Mouse (Mus musculus) heart, adult 2 months (tissue): ENCODE results near the gene Foxf1.

Experiments
- CTCF ChIP-seq: fragments of 200-600 bp; IDR thresholded peaks from 2 replicates; pipeline ENCODE4 v1.8.1; 2022; ENCODE audit warnings: antibody characterized with exemption, mild to moderate bottlenecking, moderate library complexity
- EP300 ChIP-seq: fragments of 200-500 bp; IDR thresholded peaks from 2 replicates; pipeline ENCODE4 v1.6.1; 2011; ENCODE audit warnings: low read depth, low read length, control low read depth; ENCODE audit not compliant: insufficient read depth

- TF ChIP-seq EP300 (no peak), CTCF (no peak)
These were observed 10.7 kb upstream of the Foxf1 start for GRCm38 (mm10) chr8:121073174-121074107.
